Mouse (Mus musculus): Measurements from ENCODE around the gene Gm11563. TPM values are rescaled to one million over a fixed set of nuclear protein-coding genes. Genes with fewer than 3 reads are reported as not detected.
"Not testable (repeated sequence)": the region's sequence is repeated elsewhere in the genome, so short reads cannot be mapped to it uniquely, and the experiment has no call there.

Gene Gm11563
- not detected in 2 replicates for polyA plus RNA-seq (2015; fragmentation: Nextera tagmentation; extraction: Ambion mirVana)

- DNase-seq (ENCODE audit: low spot score): not testable (repeated sequence)
These were observed at the start of gene Gm11563 for GRCm38 (mm10) chr11:99658467-99659010. TSS of gene Gm11563 (minus strand) at chr11:99658960.

- DNase-seq (ENCODE audit: low spot score): no peak
These were observed 31.7 kb upstream of the Gm11563 start, which contains the start of gene Gm14190 for GRCm38 (mm10) chr11:99690463-99690862. TSS of gene Gm14190 (minus strand) at chr11:99690740.

- not testable (repeated sequence) for DNase-seq (ENCODE audit: low spot score)
These were observed 26.5 kb upstream of the Gm11563 start for GRCm38 (mm10) chr11:99685235-99685634.

- DNase-seq (ENCODE audit: low spot score): no peak
These were observed 24.7 kb upstream of the Gm11563 start for GRCm38 (mm10) chr11:99683481-99683880.

GRCm38 (mm10) chr11:99665860-99666259 lies 7.1 kb upstream of the Gm11563 start, which contains the start of gene Krtap4-6:
TSS of gene Krtap4-6 (minus strand) at chr11:99665960.
- no peak for DNase-seq (ENCODE audit: low spot score)

GRCm38 (mm10) chr11:99662802-99663201 lies 4.0 kb upstream of the Gm11563 start:
- no peak for DNase-seq (ENCODE audit: low spot score)

GRCm38 (mm10) chr11:99659256-99659655 lies 496 bp upstream of the Gm11563 start:
- no peak for DNase-seq (ENCODE audit: low spot score)

- no peak for DNase-seq (ENCODE audit: low spot score)
These were observed 1.7 kb downstream of the Gm11563 start for GRCm38 (mm10) chr11:99657051-99657450.

- no peak for DNase-seq (ENCODE audit: low spot score)
These were observed 8.6 kb downstream of the Gm11563 start, which contains the start of gene Gm11555 for GRCm38 (mm10) chr11:99650136-99650535. TSS of gene Gm11555 (minus strand) at chr11:99650236.

- DNase-seq (ENCODE audit: low spot score): no peak
These were observed 12.3 kb downstream of the Gm11563 start for GRCm38 (mm10) chr11:99646444-99646843.

GRCm38 (mm10) chr11:99644351-99644750 lies 14.4 kb downstream of the Gm11563 start:
- no peak for DNase-seq (ENCODE audit: low spot score)

- DNase-seq (ENCODE audit: low spot score): not testable (repeated sequence)
These were observed 15.1 kb downstream of the Gm11563 start, which contains the start of gene Krtap4-7 for GRCm38 (mm10) chr11:99643635-99644139. TSS of gene Krtap4-7 (minus strand) at chr11:99644089.

- DNase-seq (ENCODE audit: low spot score): no peak
These were observed 17.8 kb downstream of the Gm11563 start for GRCm38 (mm10) chr11:99640926-99641325.

- DNase-seq (ENCODE audit: low spot score): no peak
These were observed 21.7 kb downstream of the Gm11563 start for GRCm38 (mm10) chr11:99637086-99637485.

GRCm38 (mm10) chr11:99634653-99635134 lies 24.1 kb downstream of the Gm11563 start, which contains the start of gene Krtap4-2:
TSS of gene Krtap4-2 (minus strand) at chr11:99635084.
- DNase-seq (ENCODE audit: low spot score): no peak

- DNase-seq (ENCODE audit: low spot score): no peak
These were observed 25.5 kb downstream of the Gm11563 start for GRCm38 (mm10) chr11:99633293-99633692.

- no peak for DNase-seq (ENCODE audit: low spot score)
These were observed 27.9 kb downstream of the Gm11563 start for GRCm38 (mm10) chr11:99630890-99631289.

- DNase-seq (ENCODE audit: low spot score): no peak
These were observed 30.6 kb downstream of the Gm11563 start, which contains the start of gene Krtap4-1 for GRCm38 (mm10) chr11:99628138-99628537. TSS of gene Krtap4-1 (minus strand) at chr11:99628238.

GRCm38 (mm10) chr11:99620335-99620734 lies 38.4 kb downstream of the Gm11563 start, which contains the start of gene Gm11562:
TSS of gene Gm11562 (minus strand) at chr11:99620435.
- DNase-seq (ENCODE audit: low spot score): no peak

- no peak for DNase-seq (ENCODE audit: low spot score)
These were observed 43.9 kb downstream of the Gm11563 start, which contains the start of gene Krtap2-4 for GRCm38 (mm10) chr11:99614796-99615363. TSS of gene Krtap2-4 (minus strand) at chr11:99614846.

GRCm38 (mm10) chr11:99610089-99610488 lies 48.7 kb downstream of the Gm11563 start, which contains the start of gene Gm11937:
TSS of gene Gm11937 (minus strand) at chr11:99610189.
- DNase-seq (ENCODE audit: low spot score): not testable (repeated sequence)

- DNase-seq (ENCODE audit: low spot score): no peak
These were observed 49.6 kb downstream of the Gm11563 start for GRCm38 (mm10) chr11:99609126-99609525.
